Mouse (Mus musculus): Measurements from ENCODE around the gene Dach1. TPM values are rescaled to one million over a fixed set of nuclear protein-coding genes. Genes with fewer than 3 reads are reported as not detected.

The Dach1 gene
- polyA plus RNA-seq, 1 experiment: 0.23 TPM

- WGBS: 88% methylated on average over 6 of the region's 6 CpGs
- Histone ChIP-seq H3K27me3 (ENCODE audit: control insufficient read depth, insufficient read depth, low read length) (no peaks in the 10 kb centered on the region), H3K4me3 (ENCODE audit: extremely low read depth, insufficient read depth, insufficient read length) (no peak overlapping the region), H3K27ac (ENCODE audit: insufficient read depth, low read length) (no peak overlapping the region), H3K36me3 (ENCODE audit: control insufficient read depth, insufficient read depth, low read length) (no peaks in the 10 kb centered on the region), H3K4me1 (ENCODE audit: control insufficient read depth, insufficient read depth, insufficient read length) (no peaks in the 10 kb centered on the region)
- TF ChIP-seq POLR2A (IDR thresholded peaks at IDR 0.05; ENCODE audit: low read depth, low read length): no peak
- no peak for TF ChIP-seq CTCF (IDR thresholded peaks at IDR 0.05; ENCODE audit: extremely low read depth, insufficient read depth, insufficient read length, insufficient replicate concordance)
- no peak for DNase-seq (ENCODE audit: low read depth in 1 of 2, low spot score in 2 of 2)
Observed at GRCm38 (mm10) chr14:97963624-97964023, 205.9 kb downstream of the Dach1 start.

GRCm38 (mm10) chr14:97956356-97956755 is 213.2 kb downstream of the Dach1 start:
- Histone ChIP-seq H3K27me3 (ENCODE audit: control insufficient read depth, insufficient read depth, low read length) (no peaks in the 10 kb centered on the region), H3K27ac (ENCODE audit: insufficient read depth, low read length) (no peak overlapping the region), H3K36me3 (ENCODE audit: control insufficient read depth, insufficient read depth, low read length) (no peaks in the 10 kb centered on the region), H3K4me1 (ENCODE audit: control insufficient read depth, insufficient read depth, insufficient read length) (no peaks in the 10 kb centered on the region), H3K4me3 (ENCODE audit: extremely low read depth, insufficient read depth, insufficient read length) (no peak overlapping the region)
- TF ChIP-seq CTCF (IDR thresholded peaks at IDR 0.05; ENCODE audit: extremely low read depth, insufficient read depth, insufficient read length, insufficient replicate concordance): no peak
- 90% methylated on average over 1 of the region's 1 CpGs for WGBS
- no peak for DNase-seq (ENCODE audit: low read depth in 1 of 2, low spot score in 2 of 2)

GRCm38 (mm10) chr14:97945471-97945870 is 224.1 kb downstream of the Dach1 start:
- Histone ChIP-seq H3K27ac (ENCODE audit: insufficient read depth, low read length) (no peak overlapping the region), H3K36me3 (ENCODE audit: control insufficient read depth, insufficient read depth, low read length) (no peaks in the 10 kb centered on the region), H3K27me3 (ENCODE audit: control insufficient read depth, insufficient read depth, low read length) (no peaks in the 10 kb centered on the region), H3K4me3 (ENCODE audit: extremely low read depth, insufficient read depth, insufficient read length) (no peak overlapping the region), H3K4me1 (ENCODE audit: control insufficient read depth, insufficient read depth, insufficient read length) (no peaks in the 10 kb centered on the region)
- DNase-seq (ENCODE audit: low read depth in 1 of 2, low spot score in 2 of 2): no peak
- WGBS: 69% methylated on average over 2 of the region's 2 CpGs
- TF ChIP-seq POLR2A (IDR thresholded peaks at IDR 0.05; ENCODE audit: low read depth, low read length) (no peak), CTCF (IDR thresholded peaks at IDR 0.05; ENCODE audit: extremely low read depth, insufficient read depth, insufficient read length, insufficient replicate concordance) (no peak)

- Histone ChIP-seq H3K4me1 (ENCODE audit: control insufficient read depth, insufficient read depth, insufficient read length) (no peaks in the 10 kb centered on the region), H3K4me3 (ENCODE audit: extremely low read depth, insufficient read depth, insufficient read length) (no peak overlapping the region), H3K36me3 (ENCODE audit: control insufficient read depth, insufficient read depth, low read length) (no peaks in the 10 kb centered on the region), H3K27me3 (ENCODE audit: control insufficient read depth, insufficient read depth, low read length) (no peaks in the 10 kb centered on the region), H3K27ac (ENCODE audit: insufficient read depth, low read length) (no peak overlapping the region)
- no peak for TF ChIP-seq POLR2A (IDR thresholded peaks at IDR 0.05; ENCODE audit: low read depth, low read length)
- TF ChIP-seq CTCF (IDR thresholded peaks at IDR 0.05; ENCODE audit: extremely low read depth, insufficient read depth, insufficient read length, insufficient replicate concordance): no peak
- no peak for DNase-seq (ENCODE audit: low read depth in 1 of 2, low spot score in 2 of 2)
- 88% methylated on average over 9 of the region's 9 CpGs for WGBS
Observed at GRCm38 (mm10) chr14:97944643-97945268, 224.8 kb downstream of the Dach1 start.

GRCm38 (mm10) chr14:97942361-97942760 is 227.2 kb downstream of the Dach1 start:
- H3K27ac ChIP-seq (ENCODE audit: insufficient read depth, low read length): no peak overlapping the region
- H3K27me3 ChIP-seq (ENCODE audit: control insufficient read depth, insufficient read depth, low read length): no peaks in the 10 kb centered on the region
- no peak for DNase-seq (ENCODE audit: low read depth in 1 of 2, low spot score in 2 of 2)
- no peaks in the 10 kb centered on the region for H3K36me3 ChIP-seq (ENCODE audit: control insufficient read depth, insufficient read depth, low read length)
- no peaks in the 10 kb centered on the region for H3K4me1 ChIP-seq (ENCODE audit: control insufficient read depth, insufficient read depth, insufficient read length)
- no peak overlapping the region for H3K4me3 ChIP-seq (ENCODE audit: extremely low read depth, insufficient read depth, insufficient read length)
- WGBS: 94% methylated on average over 2 of the region's 2 CpGs
- TF ChIP-seq CTCF (IDR thresholded peaks at IDR 0.05; ENCODE audit: extremely low read depth, insufficient read depth, insufficient read length, insufficient replicate concordance) (no peak), POLR2A (IDR thresholded peaks at IDR 0.05; ENCODE audit: low read depth, low read length) (no peak)

GRCm38 (mm10) chr14:97896622-97897021 is 272.9 kb downstream of the Dach1 start:
- DNase-seq (ENCODE audit: low read depth in 1 of 2, low spot score in 2 of 2): no peak

GRCm38 (mm10) chr14:97881976-97882375 is 287.6 kb downstream of the Dach1 start:
- H3K27ac ChIP-seq (ENCODE audit: insufficient read depth, low read length): no peak overlapping the region
- TF ChIP-seq CTCF (IDR thresholded peaks at IDR 0.05; ENCODE audit: extremely low read depth, insufficient read depth, insufficient read length, insufficient replicate concordance): no peak
- no peak for TF ChIP-seq POLR2A (IDR thresholded peaks at IDR 0.05; ENCODE audit: low read depth, low read length)
- WGBS: 43% methylated on average over 1 of the region's 1 CpGs
- H3K27me3 ChIP-seq (ENCODE audit: control insufficient read depth, insufficient read depth, low read length): no peaks in the 10 kb centered on the region
- no peaks in the 10 kb centered on the region for H3K36me3 ChIP-seq (ENCODE audit: control insufficient read depth, insufficient read depth, low read length)
- DNase-seq (ENCODE audit: low read depth in 1 of 2, low spot score in 2 of 2): no peak
- no peak overlapping the region for H3K4me3 ChIP-seq (ENCODE audit: extremely low read depth, insufficient read depth, insufficient read length)
- H3K4me1 ChIP-seq (ENCODE audit: control insufficient read depth, insufficient read depth, insufficient read length): no peaks in the 10 kb centered on the region

More at GRCm38 (mm10) chr14:97896622-97897021, 272.9 kb downstream of the Dach1 start:
- Histone ChIP-seq H3K27ac (ENCODE audit: insufficient read depth, low read length) (no peak overlapping the region), H3K4me1 (ENCODE audit: control insufficient read depth, insufficient read depth, insufficient read length) (no peaks in the 10 kb centered on the region), H3K27me3 (ENCODE audit: control insufficient read depth, insufficient read depth, low read length) (no peaks in the 10 kb centered on the region), H3K4me3 (ENCODE audit: extremely low read depth, insufficient read depth, insufficient read length) (no peak overlapping the region), H3K36me3 (ENCODE audit: control insufficient read depth, insufficient read depth, low read length) (no peaks in the 10 kb centered on the region)
- TF ChIP-seq POLR2A (IDR thresholded peaks at IDR 0.05; ENCODE audit: low read depth, low read length) (no peak), CTCF (IDR thresholded peaks at IDR 0.05; ENCODE audit: extremely low read depth, insufficient read depth, insufficient read length, insufficient replicate concordance) (no peak)
- WGBS: 91% methylated on average over 3 of the region's 3 CpGs
